Mouse (Mus musculus) forelimb bud, embryonic 11.5 days (tissue): ENCODE results near the gene Zfp362.

Experiments used
- DNase-seq: peaks from one replicate; pipeline ENCODE4 v3.0.0-alpha.2; 2012; ENCODE audit warnings: low read depth, low spot score

Gene Zfp362

DNA sequence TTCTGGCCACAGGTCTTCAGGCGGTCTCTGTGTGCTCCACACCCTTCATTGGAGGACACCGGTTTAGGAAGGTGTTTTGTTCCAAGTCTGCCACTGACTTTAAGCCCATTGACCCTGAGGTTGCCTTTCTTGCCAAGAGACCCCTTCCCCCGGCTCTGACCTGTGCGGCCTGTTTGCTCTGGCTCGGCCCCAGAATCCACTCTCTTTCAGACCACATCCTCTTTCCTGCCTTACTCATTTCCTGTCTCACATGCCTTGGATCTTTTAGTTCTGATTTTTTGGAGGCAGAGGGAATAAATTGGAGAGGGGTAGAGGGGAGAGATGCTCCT, 76.2 kb downstream of the Zfp362 start:
- no peak for DNase-seq

DNA sequence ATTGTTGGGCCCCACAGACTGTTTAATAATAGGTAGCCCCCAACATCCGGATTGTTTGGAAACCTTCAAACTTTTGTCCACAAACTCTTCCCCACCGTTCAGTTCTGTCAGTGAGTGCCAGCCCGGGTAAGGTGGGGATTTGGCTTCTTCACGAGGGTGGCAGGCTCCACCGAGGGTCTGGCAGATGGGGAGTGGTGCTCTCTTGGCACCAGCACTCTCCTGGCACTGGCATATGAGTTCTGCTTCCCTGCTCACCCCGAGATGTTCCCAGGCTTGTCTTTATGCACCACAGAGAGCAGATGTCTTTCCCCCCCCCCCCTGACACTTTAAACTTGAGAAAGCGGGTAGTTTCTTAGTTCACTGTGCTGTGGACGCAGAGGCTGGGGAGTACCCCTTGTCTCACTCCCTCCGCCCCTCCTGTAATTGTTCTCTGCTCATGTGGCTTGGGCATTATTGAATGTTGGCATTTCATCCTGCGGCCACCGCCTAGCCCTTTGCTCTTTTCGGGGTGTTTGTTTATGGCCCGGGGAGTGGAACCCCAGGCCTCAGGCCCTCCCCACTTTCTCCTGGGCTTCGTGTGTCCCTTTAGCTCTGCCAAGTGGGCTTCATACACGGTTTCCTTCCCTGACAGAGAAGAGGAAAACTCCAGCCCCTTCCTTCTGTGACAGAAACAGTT, 76.7 kb downstream of the Zfp362 start:
- DNase-seq = no peak

DNA sequence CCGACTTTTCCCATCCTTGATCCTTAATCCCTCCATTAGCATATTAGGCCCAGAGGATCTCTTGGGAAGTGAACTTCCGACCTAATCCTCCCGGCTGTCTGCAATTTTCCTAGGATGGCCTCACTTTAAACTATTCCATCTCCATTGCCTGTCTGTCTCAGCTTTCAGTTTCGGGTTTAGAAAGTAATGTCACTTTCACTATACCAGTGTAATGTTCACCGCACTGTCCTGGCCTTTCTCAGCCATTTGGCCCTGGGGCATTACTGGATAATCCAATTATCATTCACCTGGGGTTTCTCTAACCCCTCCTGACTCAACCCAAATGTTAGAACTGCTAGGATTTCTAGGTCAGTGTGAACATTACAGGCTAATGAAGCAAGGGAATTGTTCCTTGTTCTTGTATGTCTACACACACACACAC, 77.4 kb downstream of the Zfp362 start:
- no peak for DNase-seq

DNA sequence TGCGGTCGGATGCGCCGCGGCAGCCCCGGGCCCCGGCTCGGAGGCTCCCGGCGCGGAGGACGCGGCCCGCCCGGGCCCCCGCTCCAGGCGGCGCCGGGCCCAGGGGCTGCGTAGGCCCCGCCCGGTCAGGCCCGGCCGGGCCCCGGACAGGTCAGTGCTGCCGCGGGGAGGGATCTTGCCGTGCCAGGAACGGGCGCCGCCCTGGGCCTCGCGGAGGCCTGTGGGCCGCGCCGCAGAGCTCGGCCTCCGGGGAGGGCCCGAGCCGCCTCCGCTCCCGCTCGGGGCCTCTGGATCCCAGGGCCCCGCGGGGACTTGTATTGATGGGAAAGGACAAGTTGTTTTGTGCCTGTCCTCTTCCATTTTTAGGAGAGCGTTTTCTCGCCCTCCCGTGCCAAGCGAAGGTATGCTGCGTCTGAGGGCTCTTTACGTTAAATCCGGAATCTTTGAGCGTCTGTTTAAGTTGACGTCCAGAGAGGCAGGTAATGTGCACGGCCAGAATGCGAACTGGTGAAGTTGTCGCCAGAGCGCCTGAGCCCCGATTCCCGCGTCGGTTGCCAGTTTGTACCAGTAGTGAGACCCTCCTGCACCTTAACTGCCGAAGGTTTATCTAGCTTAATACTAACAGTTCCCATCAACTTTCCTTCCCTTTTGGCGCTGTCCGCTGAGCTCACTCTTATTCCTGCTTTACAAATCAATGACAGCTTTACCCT, 78.0 kb downstream of the Zfp362 start:
- DNase-seq = peak; percentile 19

DNA sequence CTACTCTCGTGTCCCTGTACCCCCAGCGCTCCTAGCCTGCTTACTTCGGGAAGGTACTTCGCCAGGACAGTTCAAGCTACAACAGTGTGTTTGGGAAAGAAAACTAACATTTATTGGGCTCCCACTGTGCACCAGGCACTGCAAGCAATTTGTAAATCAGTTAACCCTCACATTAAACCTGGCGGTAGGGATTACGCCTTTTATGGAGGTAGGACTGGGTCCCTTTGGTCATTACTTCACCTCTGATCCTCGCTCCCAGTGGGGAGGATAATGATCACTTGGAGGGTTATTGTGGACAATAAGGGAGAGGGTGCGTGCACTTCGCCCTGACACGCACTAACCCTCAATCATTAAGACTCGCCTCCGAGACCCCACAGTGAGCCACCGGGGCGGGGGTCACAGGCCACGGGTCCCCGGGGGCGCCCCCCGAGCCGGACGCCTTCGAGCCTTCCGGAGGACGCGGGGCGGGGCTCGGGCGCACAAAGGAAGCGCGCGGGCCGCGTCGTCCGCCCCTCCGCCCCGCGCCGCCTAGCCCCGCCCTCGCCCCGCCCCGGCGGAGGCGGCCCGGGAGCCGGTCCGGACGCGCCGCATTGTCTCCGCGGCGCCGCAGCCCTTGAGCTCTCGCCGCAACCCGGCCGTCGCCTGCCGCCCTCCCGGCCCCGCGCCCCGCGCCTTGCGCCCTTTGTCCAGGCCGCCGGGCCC, 78.7 kb downstream of the Zfp362 start:
- DNase-seq = peak; percentile 62

DNA sequence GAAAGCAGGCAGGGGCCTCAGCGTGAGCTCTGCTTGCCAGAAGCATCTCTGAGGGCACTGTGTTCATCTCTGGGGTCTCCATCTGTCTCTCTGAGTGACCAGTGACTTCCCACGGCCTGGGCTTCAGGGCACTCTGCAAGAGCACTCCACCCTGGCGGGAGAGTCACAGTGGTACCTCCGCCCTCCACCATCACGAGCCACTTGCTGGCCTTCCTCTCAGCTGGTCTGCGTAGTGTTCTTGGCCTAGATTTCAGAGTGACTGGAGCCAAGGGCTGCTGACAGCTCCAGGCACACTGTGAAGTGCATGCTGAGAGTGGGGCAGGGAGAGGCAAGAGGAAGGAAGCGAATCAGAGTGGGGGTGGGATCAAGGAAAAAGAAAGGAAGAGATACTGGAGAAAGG, 81.8 kb downstream of the Zfp362 start:
- DNase-seq = no peak

DNA sequence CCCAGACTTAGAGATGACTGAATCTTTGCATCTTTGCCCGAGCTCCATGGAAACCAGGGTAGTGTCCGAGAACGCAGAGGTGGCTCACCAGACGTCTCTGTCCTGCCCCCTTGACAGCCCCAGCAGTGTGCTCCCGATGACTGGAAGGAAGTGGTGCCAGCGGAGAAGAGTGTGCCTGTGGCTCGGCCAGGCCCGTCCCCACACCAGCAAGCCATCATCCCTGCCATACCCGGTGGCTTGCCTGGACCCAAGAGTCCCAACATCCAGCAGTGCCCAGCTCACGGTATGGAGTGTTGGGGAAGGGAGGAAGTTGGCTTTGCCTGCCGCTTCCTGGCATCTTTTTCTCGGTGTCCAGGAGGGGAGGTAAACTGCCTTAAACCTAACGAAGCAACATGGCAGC, 82.4 kb downstream of the Zfp362 start:
- DNase-seq = no peak
